2 mouse cellular contexts compared by ENCODE assay signal in genomic region chr6:56866899-56867298, GRCm38 (mm10). TPM values are rescaled to one million over a fixed set of nuclear protein-coding genes. Genes with fewer than 3 reads are reported as not detected.
"Had no signal": no experiment of that assay in that cellular context is flagged by ENCODE, and none has a peak within 500 bp of the region (broad histone marks: within the 10 kb centered on the region; RNA-seq: fewer than 3 reads in every experiment).

No protein-coding gene starts in this region.

RNA-seq across cellular contexts. Expression of gene Fkbp9, which starts 35.0 kb away (rescaled TPM):
- polyA plus RNA-seq: inflammation-experienced regulatory T-cells, adult 6 months had no signal

RNA-seq across cellular contexts. Expression of gene Vmn1r4, which starts 56.9 kb away (rescaled TPM):
- polyA plus RNA-seq: inflammation-experienced regulatory T-cells, adult 6 months; large intestine, adult 2 months had no signal
